Mouse (Mus musculus): ENCODE data around the gene Chsy1.

DNA sequence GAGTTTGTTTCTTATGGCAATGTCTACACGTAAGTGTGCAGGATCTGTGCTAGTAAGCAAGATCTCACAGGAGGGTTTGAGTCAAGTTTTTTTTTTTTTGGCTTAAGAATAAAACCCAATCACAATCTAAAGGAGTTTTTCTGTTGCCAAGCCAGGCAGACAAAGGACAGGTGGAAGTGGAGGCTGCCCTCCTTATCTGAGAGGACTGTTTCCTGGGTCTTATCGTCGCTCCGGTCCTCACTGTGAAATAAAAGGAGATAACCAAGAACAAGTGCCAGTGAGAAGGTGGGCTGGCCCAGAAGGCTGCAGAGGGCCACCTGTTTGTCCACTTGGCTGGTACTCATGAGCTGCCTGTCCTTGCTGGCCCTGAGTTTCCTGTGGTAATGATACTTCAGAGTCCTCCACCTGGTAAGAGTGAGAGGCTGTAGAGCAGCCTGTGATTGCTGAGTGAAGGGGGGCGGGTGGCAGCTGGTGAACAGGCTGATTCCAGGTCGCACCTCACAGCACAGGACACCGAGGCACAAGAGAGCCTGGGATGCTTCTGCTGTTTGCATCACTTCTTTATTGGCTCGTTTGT, 7.7 kb downstream of the Chsy1 start:
- TF ChIP-seq POLR2A (IDR thresholded peaks at IDR 0.05; ENCODE audit: extremely low read depth, insufficient read depth, low read length): no peak
- no peak for TF ChIP-seq CTCF (IDR thresholded peaks at IDR 0.05; ENCODE audit: low read depth, low read length)

All from liver, adult 2 months (tissue).